Mouse (Mus musculus) adrenal gland, postnatal 36 days (tissue): ENCODE measurements around the gene AI597479. TPM values are rescaled to one million over a fixed set of nuclear protein-coding genes. Genes with fewer than 3 reads are reported as not detected.

Experiments
- DNase-seq, 2 experiments: peaks; one replicate each; pipeline ENCODE4 v3.0.0; 2021; ENCODE audit warnings: mixed read lengths in 1 of 2
- long read RNA-seq, 2 experiments: library from polyadenylated mRNA; stranded (forward); transcript quantifications; one replicate each; pipeline ENCODE4 v2.0.0; 2021; ENCODE audit warnings: borderline sequencing depth in 2 of 2
- total RNA-seq, 2 experiments: library from RNA; stranded (reverse); gene quantifications; 2 replicates each; pipeline ENCODE4 v1.2.3; 2021

AI597479 gene
- 10 to 100 TPM; 17.5 to 18.7 TPM for total RNA-seq
- long read RNA-seq, experiment 1, transcript AI597479-201 (4 exons, 3,458 nt), result major isoform, 21 of 24 reads
- long read RNA-seq, experiment 1, partial matches to known transcripts, result 1 of 24 reads
- long read RNA-seq, experiment 1, other reads (novel, unspliced or antisense), result 2 of 24 reads
- long read RNA-seq, experiment 2, transcript AI597479-201 (4 exons, 3,458 nt), result major isoform, 8 of 9 reads
- long read RNA-seq, experiment 2, partial matches to known transcripts, result 0 of 9 reads
- long read RNA-seq, experiment 2, other reads (novel, unspliced or antisense), result 1 of 9 reads

GRCm38 (mm10) chr1:43098031-43098984 lies at the start of gene AI597479, which contains the start of gene Tgfbrap1:
TSS of gene AI597479 (plus strand) at chr1:43098710.
TSS of gene Tgfbrap1 (minus strand) at chr1:43098637.
- DNase-seq, result peak; percentile 93 to 94

GRCm38 (mm10) chr1:43051903-43052302 lies 46.6 kb upstream of the AI597479 start:
- DNase-seq, result no peak

GRCm38 (mm10) chr1:43065615-43066310 lies 32.7 kb upstream of the AI597479 start:
- DNase-seq, result peak; percentile 53 to 75

GRCm38 (mm10) chr1:43066573-43066972 lies 31.9 kb upstream of the AI597479 start:
- DNase-seq, result no peak

GRCm38 (mm10) chr1:43067551-43067950 lies 31.0 kb upstream of the AI597479 start:
- no peak for DNase-seq

GRCm38 (mm10) chr1:43070726-43071125 lies 27.8 kb upstream of the AI597479 start:
- DNase-seq, result no peak

GRCm38 (mm10) chr1:43072028-43072427 lies 26.5 kb upstream of the AI597479 start:
- no peak for DNase-seq

- DNase-seq, result no peak
These were observed 25.9 kb upstream of the AI597479 start for GRCm38 (mm10) chr1:43072561-43072960.

GRCm38 (mm10) chr1:43074791-43075190 lies 23.7 kb upstream of the AI597479 start:
- no peak for DNase-seq

- no peak for DNase-seq
These were observed 20.4 kb upstream of the AI597479 start for GRCm38 (mm10) chr1:43078124-43078523.

- DNase-seq, result no peak
These were observed 15.6 kb upstream of the AI597479 start for GRCm38 (mm10) chr1:43082946-43083345.

- no peak for DNase-seq
These were observed 8.1 kb upstream of the AI597479 start for GRCm38 (mm10) chr1:43090418-43090817.

GRCm38 (mm10) chr1:43091306-43092055 lies 7.0 kb upstream of the AI597479 start:
- DNase-seq, result no peak

- peak; percentile 76 to 87 for DNase-seq
These were observed 6.2 kb upstream of the AI597479 start for GRCm38 (mm10) chr1:43092056-43093015.

- no peak for DNase-seq
These were observed 4.3 kb upstream of the AI597479 start for GRCm38 (mm10) chr1:43094206-43094605.

- no peak for DNase-seq
These were observed 10.2 kb downstream of the AI597479 start for GRCm38 (mm10) chr1:43108729-43109128.

- peak; percentile 66 to 81 for DNase-seq
These were observed 12.0 kb downstream of the AI597479 start for GRCm38 (mm10) chr1:43110556-43110955.

GRCm38 (mm10) chr1:43112882-43113281 lies 14.4 kb downstream of the AI597479 start:
- peak; percentile 24 to 61 for DNase-seq

- no peak for DNase-seq
These were observed 18.9 kb downstream of the AI597479 start for GRCm38 (mm10) chr1:43117435-43117834.

- no peak for DNase-seq
These were observed 22.4 kb downstream of the AI597479 start for GRCm38 (mm10) chr1:43120950-43121349.
